Comparison of ENCODE assay signal across 23 mouse cellular contexts in the genomic region with DNA sequence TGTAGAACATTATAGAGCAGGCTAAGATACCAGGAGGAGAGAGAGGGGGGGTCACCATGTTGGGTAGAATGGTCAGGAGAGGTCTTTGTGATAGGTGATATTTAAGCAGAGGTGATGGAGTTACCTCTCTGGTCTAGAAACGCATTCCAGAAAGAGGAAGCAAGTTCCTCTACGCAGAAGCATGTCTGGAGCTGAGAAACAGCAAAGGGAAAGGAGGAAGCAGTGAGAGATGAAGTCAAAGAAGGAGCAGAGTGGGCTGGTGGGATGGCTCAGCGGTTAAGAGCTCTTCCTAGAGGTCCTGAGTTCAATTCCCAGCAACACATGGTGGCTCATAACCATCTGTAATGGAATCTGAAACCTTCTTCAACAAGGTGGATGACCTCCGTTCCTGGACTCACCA. TPM values are rescaled to one million over a fixed set of nuclear protein-coding genes. Genes with fewer than 3 reads are reported as not detected.
"Had no signal": no experiment of that assay in that cellular context is flagged by ENCODE, and none has a peak within 500 bp of the region (broad histone marks: within the 10 kb centered on the region; RNA-seq: fewer than 3 reads in every experiment).

No protein-coding gene starts in this region.

- H3K36me3 ChIP-seq: stomach, embryonic 15.5 days had no signal

- H3K9me3 ChIP-seq: liver, embryonic 13.5 days; liver, embryonic 15.5 days; lung, embryonic 15.5 days; midbrain, embryonic 12.5 days; stomach, embryonic 15.5 days had no signal

- H3K4me1 ChIP-seq: lung, embryonic 15.5 days; midbrain, embryonic 12.5 days; neural tube, embryonic 12.5 days; stomach, embryonic 15.5 days had no signal

- H3K9ac ChIP-seq: liver, embryonic 13.5 days; liver, embryonic 15.5 days; liver, postnatal 0 days; lung, embryonic 15.5 days; midbrain, embryonic 12.5 days; neural tube, embryonic 12.5 days; stomach, embryonic 15.5 days had no signal

- H3K27me3 ChIP-seq: liver, embryonic 13.5 days; liver, embryonic 15.5 days; lung, embryonic 15.5 days; midbrain, embryonic 12.5 days; neural tube, embryonic 12.5 days; stomach, embryonic 15.5 days had no signal

- H3K4me2 ChIP-seq: liver, embryonic 13.5 days; liver, embryonic 15.5 days; lung, embryonic 15.5 days; midbrain, embryonic 12.5 days; neural tube, embryonic 12.5 days; stomach, embryonic 15.5 days had no signal

- H3K27ac ChIP-seq: liver, embryonic 13.5 days; liver, embryonic 15.5 days; lung, embryonic 15.5 days; midbrain, embryonic 12.5 days; neural tube, embryonic 12.5 days; stomach, embryonic 15.5 days; stomach, postnatal 0 days had no signal

- H3K4me3 ChIP-seq: liver, embryonic 13.5 days; liver, embryonic 15.5 days; lung, embryonic 15.5 days; midbrain, embryonic 12.5 days; neural tube, embryonic 12.5 days; stomach, embryonic 15.5 days had no signal

- ATAC-seq: liver, postnatal 0 days; lung, postnatal 0 days; midbrain, embryonic 16.5 days had no signal

- DNase-seq: liver, embryonic 13.5 days; liver, postnatal 0 days; lung, adult 2 months; lung, postnatal 14 days; lung, postnatal 4 days; midbrain, embryonic 14.5 days; right cerebral cortex, postnatal 14 days; thymus, adult 2 months; thymus, postnatal 25 days; thymus, postnatal 4 days had no signal

RNA-seq across cellular contexts. Expression of a gene that starts 55.1 kb away (rescaled TPM):
- total RNA-seq: megakaryocyte-erythroid progenitor cell, adult 5-6 weeks; neutrophil, adult 5-6 weeks had no signal
- polyA plus RNA-seq: liver, embryonic 13.5 days; liver, embryonic 15.5 days; liver, postnatal 0 days; lung, adult 2 months; lung, embryonic 15.5 days; lung, postnatal 0 days; midbrain, embryonic 12.5 days; midbrain, embryonic 14.5 days; midbrain, embryonic 16.5 days; neural tube, embryonic 12.5 days; neural tube, embryonic 14.5 days; spleen, adult 2 months; stomach, embryonic 15.5 days; stomach, postnatal 0 days; testis, adult 2 months; thymus, adult 2 months had no signal
